Mouse (Mus musculus): ENCODE data around the gene Csrnp2. TPM values are rescaled to one million over a fixed set of nuclear protein-coding genes. Genes with fewer than 3 reads are reported as not detected.

The Csrnp2 gene
- polyA plus RNA-seq (2014; fragmentation: Illumina TruSeq; extraction: RNeasy Lipid Tissue Mini Kit (QIAGEN cat#74804); ENCODE audit: low replicate concordance), result 1.1 TPM

GRCm38 (mm10) chr15:100495102-100495501 is at the start of gene Csrnp2:
Gene Csrnp2, minus strand, starts transcription at chr15:100495488.

GRCm38 (mm10) chr15:100468295-100469188 is 26.7 kb downstream of the Csrnp2 start, which contains the start of gene Letmd1:
Gene Letmd1, plus strand, starts transcription at chr15:100469023.

Other genes with a start within 250 kb of the Csrnp2 start
- gene Tmprss12, start 214.7 kb downstream of the Csrnp2 start, polyA plus RNA-seq (2014; fragmentation: Illumina TruSeq; extraction: RNeasy Lipid Tissue Mini Kit (QIAGEN cat#74804); ENCODE audit: low replicate concordance), result not detected
- gene Mettl7a1, start 191.3 kb downstream of the Csrnp2 start, polyA plus RNA-seq (2014; fragmentation: Illumina TruSeq; extraction: RNeasy Lipid Tissue Mini Kit (QIAGEN cat#74804); ENCODE audit: low replicate concordance), result 42.7 TPM
- gene Mettl7a3, start 160.6 kb downstream of the Csrnp2 start, polyA plus RNA-seq (2014; fragmentation: Illumina TruSeq; extraction: RNeasy Lipid Tissue Mini Kit (QIAGEN cat#74804); ENCODE audit: low replicate concordance), result not detected
- not detected for gene Methig1, start 142.3 kb downstream of the Csrnp2 start, polyA plus RNA-seq (2014; fragmentation: Illumina TruSeq; extraction: RNeasy Lipid Tissue Mini Kit (QIAGEN cat#74804); ENCODE audit: low replicate concordance)
- not detected for gene Mettl7a2, start 142.3 kb downstream of the Csrnp2 start, polyA plus RNA-seq (2014; fragmentation: Illumina TruSeq; extraction: RNeasy Lipid Tissue Mini Kit (QIAGEN cat#74804); ENCODE audit: low replicate concordance)
- not detected for gene Higd1c, start 130.9 kb downstream of the Csrnp2 start, polyA plus RNA-seq (2014; fragmentation: Illumina TruSeq; extraction: RNeasy Lipid Tissue Mini Kit (QIAGEN cat#74804); ENCODE audit: low replicate concordance)
- gene Gm5475, start 73.3 kb downstream of the Csrnp2 start, polyA plus RNA-seq (2014; fragmentation: Illumina TruSeq; extraction: RNeasy Lipid Tissue Mini Kit (QIAGEN cat#74804); ENCODE audit: low replicate concordance), result 0.22 TPM
- gene Slc11a2, start 70.4 kb downstream of the Csrnp2 start, polyA plus RNA-seq (2014; fragmentation: Illumina TruSeq; extraction: RNeasy Lipid Tissue Mini Kit (QIAGEN cat#74804); ENCODE audit: low replicate concordance), result 15.7 TPM
- gene Letmd1, start 26.5 kb downstream of the Csrnp2 start, polyA plus RNA-seq (2014; fragmentation: Illumina TruSeq; extraction: RNeasy Lipid Tissue Mini Kit (QIAGEN cat#74804); ENCODE audit: low replicate concordance), result 16.8 TPM
- 3.1 TPM for gene Tfcp2, start 56.5 kb upstream of the Csrnp2 start, polyA plus RNA-seq (2014; fragmentation: Illumina TruSeq; extraction: RNeasy Lipid Tissue Mini Kit (QIAGEN cat#74804); ENCODE audit: low replicate concordance)
- gene Pou6f1, start 104.5 kb upstream of the Csrnp2 start, polyA plus RNA-seq (2014; fragmentation: Illumina TruSeq; extraction: RNeasy Lipid Tissue Mini Kit (QIAGEN cat#74804); ENCODE audit: low replicate concordance), result 0.74 TPM
- 273 TPM for gene Dazap2, start 119.9 kb upstream of the Csrnp2 start, polyA plus RNA-seq (2014; fragmentation: Illumina TruSeq; extraction: RNeasy Lipid Tissue Mini Kit (QIAGEN cat#74804); ENCODE audit: low replicate concordance)
- 1.0 TPM for gene Smagp, start 141.5 kb upstream of the Csrnp2 start, polyA plus RNA-seq (2014; fragmentation: Illumina TruSeq; extraction: RNeasy Lipid Tissue Mini Kit (QIAGEN cat#74804); ENCODE audit: low replicate concordance)
- 1.4 TPM for gene Bin2, start 174.1 kb upstream of the Csrnp2 start, polyA plus RNA-seq (2014; fragmentation: Illumina TruSeq; extraction: RNeasy Lipid Tissue Mini Kit (QIAGEN cat#74804); ENCODE audit: low replicate concordance)
- 169 TPM for gene Cela1, start 192.4 kb upstream of the Csrnp2 start, polyA plus RNA-seq (2014; fragmentation: Illumina TruSeq; extraction: RNeasy Lipid Tissue Mini Kit (QIAGEN cat#74804); ENCODE audit: low replicate concordance)
- 25.3 TPM for gene Galnt6, start 233.9 kb upstream of the Csrnp2 start, polyA plus RNA-seq (2014; fragmentation: Illumina TruSeq; extraction: RNeasy Lipid Tissue Mini Kit (QIAGEN cat#74804); ENCODE audit: low replicate concordance)

Measured in small intestine, adult 10 weeks (tissue).